Mouse (Mus musculus): ENCODE measurements around the gene Eps8. TPM values are rescaled to one million over a fixed set of nuclear protein-coding genes. Genes with fewer than 3 reads are reported as not detected.

The Eps8 gene
- total RNA-seq, 2 experiments from 2014 or later: 10.6 to 11.3 TPM

DNA sequence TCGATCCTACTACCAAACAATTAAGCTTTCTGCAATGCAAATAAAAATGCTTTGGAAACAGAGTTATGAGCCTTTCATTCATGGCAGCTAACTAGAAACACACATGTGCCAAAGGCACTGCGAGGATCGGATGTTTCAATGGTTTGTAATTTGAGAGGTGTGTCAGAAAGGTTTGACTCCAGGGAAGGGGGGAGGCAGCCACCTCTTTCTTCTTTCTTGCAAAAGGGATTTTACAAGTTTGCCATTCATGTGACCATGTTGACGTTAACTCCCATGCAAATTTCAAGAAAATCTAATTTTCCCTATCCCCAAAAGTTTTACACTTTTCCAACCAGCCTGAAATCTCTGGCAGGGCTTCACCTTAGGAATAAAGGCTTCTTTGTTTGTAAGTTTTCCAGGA is 21.1 kb downstream of the Eps8 start:
- intact Hi-C loops (cut with DNase I; ENCODE audit: low total_unique reads): no loop called here

DNA sequence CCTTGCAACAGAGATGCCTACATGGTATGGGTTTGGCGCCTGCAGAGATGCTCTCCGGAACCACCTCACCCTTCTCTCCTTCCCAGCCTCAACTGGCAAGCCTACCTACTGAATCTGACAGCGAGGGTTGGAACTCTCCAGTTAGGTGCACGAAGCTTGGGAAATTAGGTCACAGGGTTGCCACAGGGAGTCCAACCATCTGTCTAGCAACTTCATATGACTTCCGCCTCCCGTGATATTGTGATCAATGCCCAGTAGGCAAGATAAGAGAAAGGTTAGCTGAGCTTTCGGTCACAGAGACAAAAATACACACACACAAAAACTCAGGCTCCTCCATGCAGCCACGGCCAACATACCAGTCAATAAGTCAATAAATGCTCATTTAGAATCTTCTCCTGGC is 21.6 kb downstream of the Eps8 start:
- no peak for DNase-seq
- intact Hi-C loops (cut with DNase I; ENCODE audit: low total_unique reads): no loop called here

More for the DNA sequence above, 21.1 kb downstream of the Eps8 start:
- DNase-seq: no peak

DNA sequence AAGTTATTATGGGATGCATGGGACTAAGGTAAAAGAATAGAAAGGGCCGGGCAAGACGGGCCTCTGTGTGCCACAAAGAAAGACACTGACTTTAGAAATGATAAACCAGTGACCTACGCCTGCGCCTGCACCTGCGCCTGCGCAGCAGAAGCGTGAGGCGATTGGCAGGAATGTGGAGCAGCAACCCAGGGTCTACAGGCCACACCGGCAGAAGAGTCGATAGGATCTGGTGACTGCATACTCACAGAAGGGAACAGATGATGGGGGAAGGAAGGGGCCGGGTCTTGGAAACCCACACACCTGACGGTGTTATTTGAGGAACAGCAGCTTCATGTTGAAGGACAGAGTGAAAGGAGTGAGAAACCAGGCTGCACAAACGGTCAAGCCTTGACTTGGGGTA is 24.3 kb downstream of the Eps8 start:
- DNase-seq: no peak
- intact Hi-C loops (cut with DNase I; ENCODE audit: low total_unique reads): no loop called here

DNA sequence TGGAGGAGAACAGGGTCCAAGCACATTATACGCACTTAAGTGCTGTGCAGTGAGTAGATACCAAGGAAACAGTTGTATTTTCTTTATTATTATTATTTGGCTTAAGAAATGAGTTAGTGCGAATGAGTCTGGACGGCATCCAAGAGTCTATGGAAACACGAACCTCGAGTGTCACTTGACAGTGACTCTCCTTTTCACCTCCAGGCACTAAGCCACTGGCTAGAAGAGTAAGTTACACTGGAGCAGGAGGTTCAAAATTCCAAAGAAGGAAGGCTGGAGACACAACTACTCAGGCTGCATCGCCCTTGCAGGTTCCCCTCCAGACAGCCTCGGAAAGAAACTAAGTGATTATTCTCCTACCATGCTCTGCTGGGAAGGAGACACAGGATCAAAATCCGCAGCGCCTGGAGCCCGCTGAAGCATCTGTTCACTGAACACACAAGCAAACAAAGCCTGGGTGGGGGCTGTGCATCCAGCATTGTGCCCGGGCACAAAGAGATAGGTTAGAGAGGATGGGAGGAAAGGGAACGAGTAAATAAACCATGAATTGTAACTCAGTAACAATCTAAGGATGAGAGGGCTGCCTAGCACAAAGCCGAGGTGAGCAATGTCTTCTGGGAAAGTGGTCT is 25.0 kb downstream of the Eps8 start:
- DNase-seq: no peak
- intact Hi-C loops (cut with DNase I; ENCODE audit: low total_unique reads): no loop called here

DNA sequence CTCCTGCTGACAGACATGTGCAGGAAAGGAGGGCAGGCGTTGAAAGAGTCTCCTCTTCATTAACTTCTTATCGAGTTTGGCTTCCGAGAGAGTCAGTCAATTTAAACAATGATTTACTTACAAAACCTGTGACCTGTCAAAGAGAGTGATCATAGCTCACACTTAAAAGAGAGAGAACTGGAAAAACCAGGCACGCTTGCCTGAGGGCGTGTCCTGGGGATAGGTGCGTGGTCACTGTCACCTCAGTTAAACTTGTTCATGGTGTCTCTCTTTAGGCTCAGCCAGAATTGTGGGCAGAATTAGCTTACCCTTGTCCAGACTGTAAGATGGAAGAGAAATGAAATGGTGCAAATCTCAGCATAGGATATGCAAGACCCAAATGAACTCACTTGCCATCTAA is 26.0 kb downstream of the Eps8 start:
- DNase-seq: no peak
- intact Hi-C loops (cut with DNase I; ENCODE audit: low total_unique reads): no loop called here

DNA sequence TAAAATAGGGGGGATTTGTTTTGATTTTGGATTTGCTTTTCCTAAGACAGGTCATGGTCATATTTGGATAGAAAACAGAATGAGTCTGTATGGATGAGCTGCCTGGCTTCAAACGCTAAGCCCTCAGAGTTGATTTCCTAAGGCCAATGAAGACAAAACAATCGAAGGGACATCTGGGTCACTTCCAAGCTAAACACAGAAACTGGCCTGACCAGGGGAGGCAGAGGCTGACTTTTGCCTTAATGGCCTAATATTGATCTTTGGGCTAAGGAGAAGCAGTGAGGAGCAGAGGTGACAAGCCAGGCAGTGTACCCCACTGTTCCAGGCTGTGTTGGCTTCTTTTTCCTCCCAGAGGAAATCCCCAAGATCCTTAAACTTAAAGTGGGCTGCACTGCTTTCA is 33.7 kb downstream of the Eps8 start:
- DNase-seq: no peak
- intact Hi-C loops (cut with DNase I; ENCODE audit: low total_unique reads): no loop called here

DNA sequence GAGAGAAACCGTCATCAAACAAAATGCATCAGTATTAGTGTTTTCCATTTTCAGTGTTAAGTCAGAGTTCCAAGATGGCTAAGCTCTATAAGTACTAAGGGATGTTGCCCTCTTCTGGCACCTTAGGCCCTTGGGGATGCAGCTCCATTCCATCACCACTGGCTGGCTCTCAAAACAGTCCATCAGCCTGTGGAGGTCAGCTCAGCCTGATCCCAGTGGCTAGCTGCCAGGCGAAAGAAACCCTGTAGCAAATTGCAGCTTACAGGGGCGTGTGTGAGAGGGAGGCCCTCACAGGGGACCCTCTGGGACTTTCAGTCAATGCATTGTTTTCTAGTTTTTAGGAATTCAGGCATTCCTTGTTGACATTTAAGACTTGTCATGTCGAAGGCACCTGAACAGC is 40.8 kb downstream of the Eps8 start:
- intact Hi-C loops (cut with DNase I; ENCODE audit: low total_unique reads): no loop called here
- peak; percentile 40 for DNase-seq

DNA sequence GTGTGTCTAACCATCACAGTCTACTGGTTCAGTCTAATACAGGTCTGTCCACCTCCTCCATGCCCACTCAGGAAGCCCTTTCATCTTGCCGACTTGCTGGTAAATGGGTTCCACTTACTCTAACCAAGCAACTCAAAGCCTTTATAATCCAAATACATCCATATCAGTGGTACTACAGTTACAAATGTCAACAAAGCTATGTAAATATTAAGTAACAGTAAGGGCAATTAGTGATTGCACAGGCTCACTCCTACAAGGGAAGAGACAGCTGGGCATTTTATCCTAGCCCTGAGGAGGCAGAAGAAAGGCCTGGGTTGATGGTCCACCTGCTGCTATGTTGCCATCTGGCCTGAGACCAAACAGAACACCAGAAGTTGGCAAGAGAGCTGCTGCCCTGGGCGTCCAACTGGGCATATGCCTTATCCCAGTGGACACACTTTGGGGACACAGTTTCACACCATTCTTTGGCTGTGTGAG is 42.6 kb downstream of the Eps8 start:
- DNase-seq: no peak
- intact Hi-C loops (cut with DNase I; ENCODE audit: low total_unique reads): no loop called here

DNA sequence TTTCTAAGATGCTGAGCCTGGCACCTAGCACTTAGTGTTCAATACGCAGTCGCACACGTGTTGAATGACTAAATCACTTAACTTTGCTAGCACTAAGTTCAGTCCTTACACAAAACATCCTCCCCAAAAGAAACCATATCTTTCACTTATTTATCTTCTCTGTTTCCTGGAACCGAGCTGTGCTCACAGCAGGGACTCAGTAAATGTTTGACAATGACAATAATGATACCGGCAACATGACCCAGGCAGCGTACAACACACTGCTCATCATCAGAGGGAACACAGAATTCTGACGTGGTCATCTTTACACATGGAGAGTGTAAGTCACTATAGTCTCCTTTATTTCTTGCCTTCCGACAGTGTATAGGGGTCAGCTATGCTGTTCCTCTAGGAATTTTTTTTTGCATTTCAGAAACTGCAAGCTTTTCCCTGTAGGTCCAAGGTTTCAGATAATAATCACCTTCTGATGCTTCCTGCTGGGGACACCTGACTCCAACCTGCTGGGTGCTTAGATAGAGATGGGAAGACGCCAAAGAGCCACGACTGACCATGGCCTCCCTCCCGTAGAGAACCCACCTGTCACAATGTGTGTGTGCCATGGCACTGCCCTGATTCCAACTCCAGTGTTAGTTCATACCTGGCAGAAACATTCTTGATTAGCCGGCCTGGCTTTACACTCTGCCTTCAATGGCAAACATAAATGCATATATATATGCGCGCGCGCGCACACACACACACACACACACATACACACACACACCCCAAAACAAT is 46.3 kb downstream of the Eps8 start:
- intact Hi-C loops (cut with DNase I; ENCODE audit: low total_unique reads): no loop called here

DNA sequence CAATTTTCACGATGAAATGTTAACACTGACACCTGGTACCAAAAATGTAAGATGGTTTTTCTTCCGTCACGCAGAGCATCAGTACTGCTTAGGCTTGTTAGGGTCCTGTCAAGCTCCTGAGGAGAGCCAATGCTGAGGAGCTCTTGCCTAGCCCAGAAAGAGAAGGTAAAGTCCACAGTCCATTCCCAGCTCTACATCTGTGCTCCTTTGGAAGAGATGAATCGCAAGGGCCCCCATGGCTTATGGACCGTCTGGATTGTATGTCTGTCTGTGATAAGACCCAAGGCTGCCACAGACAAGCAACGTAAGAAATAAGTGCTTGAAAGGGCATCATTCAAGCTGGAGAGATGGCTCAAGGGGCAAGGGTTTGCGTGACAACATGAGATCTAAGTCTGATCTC is 48.1 kb downstream of the Eps8 start:
- intact Hi-C loops (cut with DNase I; ENCODE audit: low total_unique reads): no loop called here
- no peak for DNase-seq

More for the DNA sequence above, 46.3 kb downstream of the Eps8 start:
- no peak for DNase-seq

DNA sequence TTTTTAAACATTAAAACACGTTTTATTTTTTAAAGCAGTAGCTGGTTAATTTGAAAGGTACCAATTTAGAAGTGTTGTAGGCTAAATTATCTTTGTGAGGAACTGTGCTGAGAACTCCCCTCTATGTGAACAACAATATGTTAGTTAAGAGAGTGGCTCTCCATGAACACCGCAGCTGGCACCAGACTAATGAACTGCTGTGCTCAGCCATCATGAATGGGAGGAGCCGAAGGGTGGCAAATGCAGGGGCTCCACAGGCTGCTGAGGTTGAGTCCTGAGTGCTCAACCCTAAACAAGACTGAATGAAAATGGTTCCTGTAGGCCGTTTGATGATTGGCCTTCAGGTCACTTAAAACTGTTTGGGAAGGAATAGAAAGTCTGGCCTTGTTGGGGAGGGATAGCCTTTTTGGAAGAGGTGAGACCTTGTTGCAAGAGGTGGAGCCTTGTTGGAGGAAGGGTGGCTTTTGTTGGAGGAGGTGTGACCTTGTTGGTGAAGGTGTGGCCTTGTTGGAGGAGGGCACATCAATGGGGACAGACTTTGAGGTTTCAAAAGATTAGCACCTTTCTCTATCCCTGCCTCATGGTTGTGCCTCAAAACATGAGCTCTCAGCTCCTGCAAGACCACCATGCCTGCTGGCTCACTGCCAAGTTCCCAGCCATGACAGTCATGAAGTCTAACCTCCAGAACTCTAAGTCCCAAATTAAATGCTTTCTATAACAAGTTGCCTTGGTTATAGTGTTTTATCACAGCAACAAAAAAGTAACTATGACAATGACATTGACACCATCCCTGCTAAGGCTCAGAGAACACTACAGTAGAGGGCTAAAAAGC is 50.0 kb downstream of the Eps8 start:
- DNase-seq: no peak
- intact Hi-C loops (cut with DNase I; ENCODE audit: low total_unique reads): no loop called here

DNA sequence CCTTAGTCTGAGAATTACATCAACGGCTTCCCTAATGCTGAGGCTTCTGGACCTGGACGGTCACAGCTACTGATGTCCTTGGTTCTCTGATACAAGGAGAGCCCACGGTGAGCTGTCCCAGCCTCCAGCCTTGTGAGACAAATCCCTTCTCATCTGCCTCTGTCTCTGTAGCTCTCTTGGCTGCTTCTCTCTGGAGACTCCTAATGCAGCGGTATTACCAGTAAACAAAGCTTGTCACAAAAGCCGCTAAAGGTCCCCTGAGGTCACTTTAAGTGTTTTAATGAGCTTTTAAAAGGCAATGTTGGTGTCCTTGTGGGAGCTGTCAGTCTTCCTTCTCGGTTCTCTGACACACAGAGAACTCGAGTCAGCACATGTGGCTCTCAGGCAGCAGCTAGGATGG is 56.4 kb downstream of the Eps8 start:
- DNase-seq: no peak
- intact Hi-C loops (cut with DNase I; ENCODE audit: low total_unique reads): no loop called here

DNA sequence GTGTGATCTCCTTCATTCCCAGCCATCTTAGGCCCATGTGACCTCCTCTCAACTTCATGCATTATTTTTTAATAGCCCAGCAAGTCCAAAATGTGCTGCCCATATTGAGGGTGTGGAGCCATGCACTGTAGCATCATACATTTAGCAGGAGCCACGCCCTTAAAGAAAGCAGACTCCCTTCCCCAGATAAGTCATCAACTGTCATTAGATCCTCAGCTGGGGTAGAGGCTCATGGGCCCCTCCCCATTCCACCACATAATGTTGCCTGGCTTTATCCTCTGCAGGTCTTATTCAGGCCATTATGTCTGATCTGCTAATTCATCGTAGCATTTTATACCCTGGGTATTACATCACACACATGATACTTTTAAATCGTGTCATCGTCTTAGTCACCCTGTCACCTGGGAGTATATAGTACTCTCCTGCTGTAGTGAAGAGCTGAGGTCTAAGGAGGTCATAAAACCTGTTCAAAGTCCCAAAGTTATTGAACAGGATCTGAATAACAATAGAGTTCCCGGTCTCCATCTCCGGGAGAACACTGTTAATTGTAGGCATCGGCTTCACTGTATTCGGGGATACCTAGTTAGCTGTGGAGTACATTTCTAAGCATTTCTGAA is 57.1 kb downstream of the Eps8 start:
- intact Hi-C loops (cut with DNase I; ENCODE audit: low total_unique reads): no loop called here
- DNase-seq: no peak

DNA sequence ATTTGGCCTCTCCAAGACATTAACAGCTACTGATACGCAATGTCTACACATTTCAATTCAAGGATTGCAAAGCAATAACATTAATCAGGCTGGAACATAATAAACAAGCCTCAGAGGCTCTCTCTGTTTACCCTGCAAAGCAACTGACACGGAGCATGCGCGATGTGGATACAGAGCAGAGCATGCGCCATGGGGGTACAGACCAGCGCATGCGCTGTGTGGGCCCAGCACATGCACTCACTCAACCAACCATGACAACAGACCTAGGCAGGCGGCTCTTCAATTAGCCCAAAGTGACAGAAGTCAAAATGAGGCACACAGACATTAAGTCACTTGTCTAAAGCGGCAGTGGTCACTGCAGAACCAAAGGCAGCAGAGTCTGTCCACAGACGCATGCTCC is 62.1 kb downstream of the Eps8 start:
- DNase-seq: no peak
- intact Hi-C loops (cut with DNase I; ENCODE audit: low total_unique reads): no loop called here

DNA sequence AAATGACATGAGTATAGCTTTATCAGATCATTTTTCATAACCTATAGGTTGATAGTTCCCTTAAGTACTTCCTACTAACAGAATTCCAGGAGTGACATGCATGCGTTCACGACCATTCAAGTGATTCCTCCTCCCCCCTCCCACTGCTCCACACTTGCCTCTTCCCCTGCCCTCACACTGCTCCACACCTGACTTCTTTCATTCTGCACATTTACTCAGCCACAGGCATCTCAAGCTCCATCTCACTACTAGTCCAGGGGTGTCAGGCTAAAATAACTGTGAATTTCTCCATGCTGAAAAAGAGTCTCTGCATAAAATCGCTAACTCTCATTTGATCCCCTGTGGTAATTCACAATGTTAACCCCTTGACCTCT is 65.4 kb downstream of the Eps8 start:
- no peak for DNase-seq
- intact Hi-C loops (cut with DNase I; ENCODE audit: low total_unique reads): no loop called here

DNA sequence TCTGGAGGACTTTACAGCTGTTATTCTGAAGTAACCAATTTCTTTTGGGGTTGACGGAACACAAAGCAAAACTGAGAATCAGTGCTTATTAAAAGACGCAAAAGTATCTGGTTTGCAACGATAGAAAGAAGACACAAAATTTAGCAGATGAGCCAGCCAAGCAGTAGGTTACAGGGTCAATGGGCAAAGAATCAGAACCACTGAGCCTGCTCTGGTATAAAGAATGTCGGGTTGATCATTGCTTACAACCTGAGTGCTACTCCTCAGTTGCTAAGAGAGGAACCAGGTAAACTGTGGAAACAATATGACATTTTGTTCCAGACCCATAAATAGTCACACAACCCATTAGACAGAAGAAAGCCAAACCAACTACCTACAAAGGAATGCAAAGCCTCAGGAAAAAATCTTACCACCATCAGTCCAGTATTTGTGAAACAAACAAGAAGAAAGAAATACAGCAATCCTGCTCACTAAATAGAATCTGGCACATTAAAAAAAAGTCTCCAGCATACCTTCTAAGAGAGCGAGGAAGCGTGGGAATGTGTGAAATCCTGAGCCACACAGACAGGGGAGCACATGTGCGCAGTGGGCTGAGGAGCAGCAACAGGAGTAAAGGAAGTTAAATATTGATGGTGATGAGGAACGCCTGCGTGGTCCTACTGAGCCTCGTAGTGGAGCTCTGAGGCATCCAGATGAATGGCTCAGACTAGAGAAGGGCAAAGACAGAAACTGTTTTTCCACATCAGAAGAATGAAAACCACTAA is 66.0 kb downstream of the Eps8 start:
- intact Hi-C loops (cut with DNase I; ENCODE audit: low total_unique reads): no loop called here
- no peak for DNase-seq

DNA sequence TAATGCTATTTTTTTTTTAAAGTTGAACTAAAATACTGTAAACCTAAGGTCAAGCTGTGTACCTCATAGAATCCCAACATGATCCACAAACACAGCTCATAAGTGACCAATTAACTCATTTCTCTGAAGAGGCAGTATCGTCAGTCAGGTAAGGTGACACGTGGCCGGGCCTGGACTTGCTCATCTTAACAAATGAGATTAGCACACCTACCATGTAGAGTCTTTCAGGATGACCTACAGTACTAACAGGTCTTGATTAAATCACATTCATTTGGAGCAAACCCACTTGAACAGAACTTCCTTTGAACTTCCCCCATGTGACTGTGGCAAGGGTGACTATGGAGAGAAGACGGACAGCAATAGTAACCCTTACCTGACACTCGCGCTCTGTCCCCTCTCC is 66.8 kb downstream of the Eps8 start:
- intact Hi-C loops (cut with DNase I; ENCODE audit: low total_unique reads): no loop called here
- DNase-seq: no peak

DNA sequence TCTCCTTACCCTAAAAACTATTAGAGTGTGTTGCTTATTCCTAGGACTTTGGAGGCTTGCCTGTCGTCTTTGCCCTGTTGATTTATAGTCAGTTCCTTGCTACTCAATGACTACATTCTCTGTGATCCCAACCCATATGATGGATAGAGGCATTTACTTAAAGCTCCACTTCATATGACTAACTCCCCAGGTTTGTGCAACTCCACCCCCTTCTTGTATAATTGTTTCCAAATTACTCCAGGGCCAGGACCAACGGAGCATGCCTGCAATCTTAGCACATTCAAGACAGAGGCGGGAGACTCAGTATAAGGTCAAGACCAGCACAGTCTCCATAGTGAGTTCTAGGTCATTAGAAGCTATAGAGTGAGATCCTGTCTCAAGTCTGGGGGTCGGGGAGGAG is 69.4 kb downstream of the Eps8 start:
- intact Hi-C loops (cut with DNase I; ENCODE audit: low total_unique reads): no loop called here

DNA sequence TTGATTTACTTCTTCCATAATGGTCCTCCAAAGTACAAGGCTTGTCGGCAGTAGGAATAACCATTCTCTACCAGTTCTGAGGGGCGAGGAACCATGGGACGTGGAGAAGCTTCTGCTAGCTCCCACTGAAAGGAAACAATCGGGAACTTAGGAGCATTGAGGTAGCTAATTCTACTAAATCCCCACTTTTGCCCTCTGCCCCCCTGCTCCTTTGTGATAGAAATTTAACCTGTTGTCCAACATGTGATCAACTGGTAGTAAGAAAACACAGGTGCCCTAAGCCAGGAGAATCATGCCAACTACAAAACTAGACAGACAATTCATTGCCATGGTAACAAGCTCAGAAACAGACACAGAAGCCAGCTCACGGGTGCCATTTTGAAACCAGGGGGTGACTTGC is 71.6 kb downstream of the Eps8 start:
- intact Hi-C loops (cut with DNase I; ENCODE audit: low total_unique reads): no loop called here
- DNase-seq: no peak

More for the DNA sequence above, 69.4 kb downstream of the Eps8 start:
- DNase-seq: no peak

Data from gastrocnemius, postnatal 14 days (tissue).